Mouse (Mus musculus) kidney, embryonic 15.5 days (tissue): ENCODE results near the gene Triobp. TPM values are rescaled to one million over a fixed set of nuclear protein-coding genes. Genes with fewer than 3 reads are reported as not detected.

ENCODE experiments used
- ATAC-seq: fragments of 200-750 bp; cut with Nextera tagmentation; replicated peaks from 2 replicates; pipeline ENCODE4 v1.8.0; 2017; ENCODE audit warnings: moderate TSS enrichment; ENCODE audit not compliant: low FRiP score
- H3K27ac ChIP-seq: fragments of 300-500 bp; sonication (generic); 2 replicates; pipeline ENCODE4 v1.5.1; 2015; ENCODE audit warnings: mild to moderate bottlenecking, inconsistent platforms
- H3K27me3 ChIP-seq: fragments of 300-500 bp; sonication (generic); 2 replicates; pipeline ENCODE4 v1.6.1; 2015; ENCODE audit warnings: inconsistent platforms
- H3K36me3 ChIP-seq: fragments of 300-500 bp; sonication (generic); 2 replicates; pipeline ENCODE4 v1.6.1; 2015; ENCODE audit warnings: inconsistent platforms
- H3K4me1 ChIP-seq: fragments of 300-500 bp; sonication (generic); 2 replicates; pipeline ENCODE4 v1.6.1; 2015; ENCODE audit warnings: inconsistent platforms
- H3K4me2 ChIP-seq: fragments of 300-500 bp; sonication (generic); 2 replicates; pipeline ENCODE4 v1.6.1; 2015; ENCODE audit warnings: moderate library complexity, mild to moderate bottlenecking, inconsistent platforms
- H3K4me3 ChIP-seq: fragments of 300-500 bp; sonication (generic); replicated peaks from 2 replicates; pipeline ENCODE4 v1.5.1; 2015; ENCODE audit warnings: mild to moderate bottlenecking, inconsistent platforms
- H3K9ac ChIP-seq: fragments of 300-500 bp; sonication (generic); 2 replicates; pipeline ENCODE4 v1.6.1; 2015; ENCODE audit warnings: mild to moderate bottlenecking, inconsistent platforms
- H3K9me3 ChIP-seq: fragments of 300-500 bp; sonication (generic); replicated peaks from 2 replicates; pipeline ENCODE4 v1.6.1; 2016; ENCODE audit warnings: inconsistent platforms
- WGBS: fragments of 180-500 bp; shearing (Covaris S2); methylation state at CpG from one replicate; pipeline ENCODE4 v1.1.7; 2015; ENCODE audit warnings: mixed read lengths; 5-methylcytosine and 5-hydroxymethylcytosine counted together
- polyA plus RNA-seq: library from polyadenylated mRNA; unstranded; fragments of >200 nt; fragmentation: Nextera tagmentation; extraction: Ambion mirVana; gene quantifications from 2 replicates; pipeline ENCODE4 v1.2.1, GENCODE M21; 2015

The Triobp gene
- polyA plus RNA-seq, 1 experiment from 2014 or later = 66.6 TPM

DNA sequence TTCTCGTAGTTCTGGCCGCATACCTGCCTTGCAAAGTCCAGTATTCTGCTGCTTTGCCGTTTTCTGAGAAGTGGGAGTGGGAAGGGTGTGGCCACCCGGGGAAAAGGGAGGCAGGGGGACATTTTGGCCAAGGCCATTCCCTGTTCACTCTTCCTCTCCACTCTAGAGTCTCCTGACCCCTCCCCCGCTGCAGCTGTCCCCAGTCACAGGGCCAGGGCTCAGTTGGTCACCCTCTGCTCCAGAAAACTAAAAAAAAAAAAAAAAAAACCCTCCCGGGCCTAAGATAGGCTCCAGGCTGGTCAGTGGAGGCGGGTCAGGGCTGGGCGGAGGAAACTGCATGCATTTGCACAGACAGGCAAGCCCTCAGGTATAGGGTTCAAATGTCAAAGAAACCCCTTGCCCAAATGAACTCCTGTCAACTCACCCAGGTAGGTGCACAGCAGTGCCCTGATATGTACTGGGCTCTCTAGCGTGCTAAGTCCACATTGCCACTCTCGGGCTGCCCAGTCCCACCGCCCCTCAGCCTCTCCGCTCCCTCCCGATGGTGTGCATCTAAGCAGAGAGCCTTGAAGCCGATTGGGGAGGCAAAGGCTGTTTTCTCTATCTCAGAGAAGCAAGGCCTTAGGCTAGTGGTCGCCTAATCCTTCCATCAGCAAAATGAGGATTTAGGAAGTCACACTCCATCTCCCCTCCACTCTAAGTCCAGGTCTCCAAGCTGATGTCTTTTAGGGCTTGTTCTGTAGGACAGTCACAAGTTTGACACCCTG, 20.3 kb upstream of the Triobp start:
- WGBS = 15% methylated on average over 15 of the region's 15 CpGs
- H3K27ac ChIP-seq = peak overlapping the region; percentile 95
- H3K4me3 ChIP-seq = peak overlapping the region; percentile 45
- ATAC-seq = no peak
- H3K36me3 ChIP-seq = peaks cover 14% of the 10 kb centered on the region
- H3K9ac ChIP-seq = peak overlapping the region; percentile 43
- no peaks in the 10 kb centered on the region for H3K27me3 ChIP-seq
- H3K9me3 ChIP-seq = no peaks in the 10 kb centered on the region
- peaks cover 39% of the 10 kb centered on the region for H3K4me1 ChIP-seq
- H3K4me2 ChIP-seq = peak overlapping the region; percentile 78

GRCm38 (mm10) chr15:78927788-78928457, 19.6 kb upstream of the Triobp start:
- peaks cover 39% of the 10 kb centered on the region for H3K4me1 ChIP-seq
- H3K9me3 ChIP-seq = no peaks in the 10 kb centered on the region
- H3K27me3 ChIP-seq = no peaks in the 10 kb centered on the region
- H3K4me3 ChIP-seq = peak overlapping the region; percentile 45
- H3K27ac ChIP-seq = peak overlapping the region; percentile 95
- H3K4me2 ChIP-seq = peak overlapping the region; percentile 78
- WGBS = under 1% methylated on average over 32 of the region's 35 CpGs
- ATAC-seq = peak; percentile 41; the same call in 1 of the 2 replicates
- H3K36me3 ChIP-seq = peaks cover 14% of the 10 kb centered on the region
- peak overlapping the region; percentile 43 for H3K9ac ChIP-seq

DNA sequence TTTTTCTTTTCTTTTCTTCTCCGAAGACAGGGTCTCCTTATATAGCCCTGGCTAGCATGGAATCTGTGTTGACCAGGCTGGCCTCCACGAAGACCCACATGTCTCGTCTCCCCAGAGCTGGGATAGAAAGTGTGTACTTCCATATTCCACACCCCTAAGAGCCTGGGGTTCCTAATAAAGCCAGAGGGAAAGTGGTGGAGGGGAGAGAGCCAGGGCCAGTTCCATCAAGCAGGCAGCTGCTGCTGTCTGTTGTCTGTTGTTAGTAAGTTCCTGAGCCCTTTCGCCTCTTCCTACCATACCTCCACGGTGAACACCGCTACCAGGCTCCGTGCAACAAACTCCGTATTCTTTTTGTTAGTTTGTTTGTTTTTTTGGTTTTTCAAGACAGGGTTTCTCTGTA, 19.0 kb upstream of the Triobp start:
- no peak; the same call in 1 of the 2 replicates for ATAC-seq
- WGBS = 48% methylated on average over 8 of the region's 8 CpGs
- Histone ChIP-seq H3K9ac (peak overlapping the region; percentile 43; the same call in 1 of the 2 replicates), H3K4me3 (peak overlapping the region; percentile 45), H3K9me3 (no peaks in the 10 kb centered on the region), H3K36me3 (peaks cover 14% of the 10 kb centered on the region), H3K4me2 (peak overlapping the region; percentile 78), H3K4me1 (peaks cover 39% of the 10 kb centered on the region), H3K27ac (peak overlapping the region; percentile 95), H3K27me3 (no peaks in the 10 kb centered on the region)

DNA sequence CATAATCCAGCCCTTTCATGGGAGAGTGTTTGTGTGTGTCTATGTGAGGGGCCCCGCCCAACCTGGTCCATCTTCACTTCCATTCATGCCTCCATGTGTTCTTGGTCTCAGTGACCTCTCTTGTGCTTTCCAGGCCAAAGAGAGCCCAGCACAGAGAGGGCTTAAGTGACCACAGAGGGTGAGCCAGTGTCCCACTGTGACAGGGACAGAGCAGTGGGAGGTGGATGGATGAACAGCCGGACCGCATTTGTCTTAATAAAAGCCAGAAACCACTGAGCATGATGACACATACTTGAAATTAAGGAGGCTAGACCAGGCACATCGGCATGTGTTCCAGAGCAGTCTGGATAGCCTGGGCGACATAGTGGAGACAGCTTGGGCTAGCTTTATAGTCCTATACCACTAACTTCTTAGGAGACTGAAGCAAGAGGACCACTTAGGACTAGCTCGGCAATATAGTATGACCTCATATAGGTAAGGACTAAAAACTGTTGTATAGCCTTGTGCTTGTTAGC, 17.3 kb upstream of the Triobp start:
- no peak overlapping the region for H3K4me3 ChIP-seq
- H3K36me3 ChIP-seq = peaks cover 14% of the 10 kb centered on the region
- no peak overlapping the region for H3K27ac ChIP-seq
- no peaks in the 10 kb centered on the region for H3K9me3 ChIP-seq
- no peaks in the 10 kb centered on the region for H3K27me3 ChIP-seq
- H3K4me1 ChIP-seq = peaks cover 34% of the 10 kb centered on the region
- WGBS = 92% methylated on average over 6 of the region's 6 CpGs
- no peak overlapping the region for H3K4me2 ChIP-seq
- no peak for ATAC-seq
- H3K9ac ChIP-seq = no peak overlapping the region

DNA sequence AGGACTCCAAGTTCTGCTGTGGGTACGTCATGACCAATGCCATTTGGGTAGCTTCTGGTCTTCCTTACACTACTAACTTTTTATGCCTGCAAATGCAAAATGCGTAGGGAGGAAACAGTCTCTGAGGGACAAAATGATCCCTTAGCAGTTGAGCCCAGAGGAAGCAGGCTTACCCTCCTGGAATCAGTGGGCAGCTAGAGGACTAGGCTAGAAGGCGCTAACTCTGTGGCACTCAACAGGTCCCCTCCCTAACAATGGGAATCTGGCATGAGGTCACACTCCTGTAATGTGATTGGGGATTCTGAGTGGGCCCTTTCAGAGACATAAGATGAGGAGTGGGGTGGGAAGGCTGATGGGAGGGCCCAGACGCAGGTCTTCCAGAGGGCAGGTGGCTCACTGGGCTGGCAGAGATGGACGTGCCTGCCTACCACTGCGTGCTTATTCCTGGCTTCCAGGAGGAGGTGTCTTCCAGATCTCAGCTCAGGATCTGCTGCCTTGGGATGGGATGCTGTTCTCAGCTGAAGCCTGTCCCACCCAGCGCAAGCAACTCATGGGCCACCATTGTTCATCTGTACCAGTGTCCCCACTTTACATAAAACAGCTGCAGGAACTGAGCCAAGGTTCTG, 16.6 kb upstream of the Triobp start:
- H3K4me3 ChIP-seq = no peak overlapping the region
- H3K4me2 ChIP-seq = no peak overlapping the region
- WGBS = 90% methylated on average over 7 of the region's 7 CpGs
- no peaks in the 10 kb centered on the region for H3K27me3 ChIP-seq
- peaks cover 14% of the 10 kb centered on the region for H3K36me3 ChIP-seq
- no peak for ATAC-seq
- no peak overlapping the region for H3K9ac ChIP-seq
- peaks cover 33% of the 10 kb centered on the region for H3K4me1 ChIP-seq
- no peaks in the 10 kb centered on the region for H3K9me3 ChIP-seq
- no peak overlapping the region for H3K27ac ChIP-seq

- Histone ChIP-seq H3K9ac (no peak overlapping the region), H3K4me3 (no peak overlapping the region)
Observed at GRCm38 (mm10) chr15:78931577-78931976, 15.9 kb upstream of the Triobp start.

DNA sequence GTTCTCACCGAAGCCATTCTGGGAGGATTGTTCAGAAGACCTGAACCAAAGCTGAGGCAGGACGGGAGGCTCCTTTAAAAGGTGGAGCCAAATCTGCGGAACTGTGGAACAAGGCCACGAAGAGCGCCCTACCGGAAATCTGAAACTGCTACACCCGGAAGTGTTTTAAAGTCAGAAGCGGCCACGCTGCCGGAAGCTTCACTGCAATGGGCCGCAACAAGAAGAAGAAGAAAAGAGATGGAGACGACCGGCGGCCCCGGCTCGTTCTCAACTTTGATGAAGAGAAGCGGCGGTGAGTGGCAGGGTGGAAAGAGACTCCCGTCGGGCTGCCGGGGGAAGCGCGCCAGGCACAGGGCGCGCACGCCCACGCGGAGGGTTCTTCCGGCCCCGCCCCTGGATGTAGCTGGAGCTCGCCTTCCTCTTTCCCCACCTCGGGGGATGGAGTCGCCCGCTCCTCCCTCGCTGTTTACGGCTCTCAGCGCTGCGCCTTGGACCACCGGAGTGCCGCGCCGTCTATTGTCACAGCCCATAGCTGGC, 12.7 kb upstream of the Triobp start, which contains the start of gene Nol12:
Gene Nol12 (plus strand): TSS at position 150 of the 537 bp plus-strand sequence.
- under 1% methylated on average over 42 of the region's 42 CpGs for WGBS
- peak within 1 kb of the TSS; percentile 75 for H3K9ac ChIP-seq
- H3K27me3 ChIP-seq = no peaks in the 10 kb centered on the region
- peak within 1 kb of the TSS; percentile 60 for H3K4me2 ChIP-seq
- ATAC-seq = peak; percentile 84
- H3K9me3 ChIP-seq = no peaks in the 10 kb centered on the region
- H3K27ac ChIP-seq = peak within 1 kb of the TSS; percentile 94
- H3K36me3 ChIP-seq = peaks cover 41% of the 10 kb centered on the region
- H3K4me1 ChIP-seq = peaks cover 16% of the 10 kb centered on the region
- H3K4me3 ChIP-seq = peak within 1 kb of the TSS; percentile 90

More at GRCm38 (mm10) chr15:78931577-78931976, 15.9 kb upstream of the Triobp start:
- Histone ChIP-seq H3K27me3 (no peaks in the 10 kb centered on the region), H3K4me1 (peaks cover 33% of the 10 kb centered on the region), H3K27ac (no peak overlapping the region), H3K4me2 (no peak overlapping the region), H3K9me3 (no peaks in the 10 kb centered on the region), H3K36me3 (peaks cover 17% of the 10 kb centered on the region)
- ATAC-seq = no peak
- 32% methylated on average over 3 of the region's 3 CpGs for WGBS

GRCm38 (mm10) chr15:78936403-78936802, 11.1 kb upstream of the Triobp start:
- Histone ChIP-seq H3K27me3 (no peaks in the 10 kb centered on the region), H3K36me3 (peaks cover 51% of the 10 kb centered on the region), H3K9ac (no peak overlapping the region), H3K27ac (no peak overlapping the region), H3K4me1 (peaks cover 16% of the 10 kb centered on the region), H3K4me2 (peak overlapping the region; percentile 60; the same call in 1 of the 2 replicates), H3K9me3 (no peaks in the 10 kb centered on the region), H3K4me3 (no peak overlapping the region)
- no peak for ATAC-seq
- 93% methylated on average over 12 of the region's 12 CpGs for WGBS

- Histone ChIP-seq H3K27ac (no peak overlapping the region), H3K4me3 (no peak overlapping the region), H3K9me3 (no peaks in the 10 kb centered on the region), H3K36me3 (peaks cover 59% of the 10 kb centered on the region), H3K27me3 (no peaks in the 10 kb centered on the region), H3K4me1 (peaks cover 16% of the 10 kb centered on the region), H3K4me2 (no peak overlapping the region), H3K9ac (no peak overlapping the region)
- no peak for ATAC-seq
- 92% methylated on average over 10 of the region's 10 CpGs for WGBS
Observed at GRCm38 (mm10) chr15:78937311-78937710, 10.2 kb upstream of the Triobp start.

DNA sequence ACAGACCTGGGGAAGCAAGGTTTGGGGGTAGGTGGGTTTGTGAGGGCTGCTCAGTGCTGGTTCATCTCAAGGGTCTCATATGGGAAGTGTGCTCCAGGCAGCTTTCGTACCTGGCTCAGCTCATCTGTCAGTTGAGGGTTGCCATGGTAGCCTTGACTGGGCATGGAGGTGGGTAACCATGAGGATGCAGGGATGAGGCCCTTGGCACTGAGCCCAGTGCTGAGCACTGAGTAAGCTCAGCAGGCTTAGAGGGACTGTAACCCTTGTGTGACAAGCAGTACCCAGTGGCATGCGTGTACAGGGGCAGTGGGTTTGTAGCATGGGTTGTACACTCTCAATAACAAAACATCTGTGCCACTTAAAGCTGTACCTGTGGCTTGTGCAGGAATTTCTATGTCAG, 9.6 kb upstream of the Triobp start:
- Histone ChIP-seq H3K27me3 (no peaks in the 10 kb centered on the region), H3K4me3 (no peak overlapping the region), H3K9me3 (no peaks in the 10 kb centered on the region), H3K4me2 (no peak overlapping the region), H3K9ac (no peak overlapping the region), H3K27ac (no peak overlapping the region), H3K36me3 (peaks cover 59% of the 10 kb centered on the region), H3K4me1 (peaks cover 22% of the 10 kb centered on the region)
- WGBS = 94% methylated on average over 2 of the region's 2 CpGs
- no peak for ATAC-seq

GRCm38 (mm10) chr15:78940325-78940724, 7.2 kb upstream of the Triobp start:
- Histone ChIP-seq H3K27ac (no peak overlapping the region), H3K27me3 (no peaks in the 10 kb centered on the region), H3K4me3 (no peak overlapping the region), H3K9ac (no peak overlapping the region), H3K4me2 (no peak overlapping the region), H3K4me1 (peaks cover 25% of the 10 kb centered on the region), H3K36me3 (peaks cover 59% of the 10 kb centered on the region), H3K9me3 (no peaks in the 10 kb centered on the region)
- WGBS = 94% methylated on average over 13 of the region's 13 CpGs
- ATAC-seq = no peak
